Comparison of ENCODE assay signal across 10 mouse cellular contexts in genomic region chr12:77052853-77053252, GRCm38 (mm10).
DNase-seq lines count a peak whose midpoint lies in the region; ATAC-seq and TF ChIP-seq lines count a peak whose summit lies in the region.
"Had no signal": no experiment of that assay in that cellular context is flagged by ENCODE, and none has a peak within 500 bp of the region (broad histone marks: within the 10 kb centered on the region; RNA-seq: fewer than 3 reads in every experiment).

No protein-coding gene starts in this region.

- no peak overlapping the region for H3K4me3 ChIP-seq in G1E (ENCODE audit: low read depth, low read length)
- H3K4me3 ChIP-seq in forebrain, embryonic 13.5 days: no peak overlapping the region
- H3K4me3 ChIP-seq: heart, embryonic 15.5 days; stomach, embryonic 15.5 days had no signal

- H3K9me3 ChIP-seq in G1E (replicated peaks): no peaks in the 10 kb centered on the region
- H3K9me3 ChIP-seq in forebrain, embryonic 13.5 days (replicated peaks): no peaks in the 10 kb centered on the region
- H3K9me3 ChIP-seq: heart, embryonic 15.5 days; stomach, embryonic 15.5 days had no signal

- peak; percentile 59 for ATAC-seq in G1E (ENCODE audit: extremely low read depth, insufficient number of reproducible peaks, low FRiP score, poor library complexity, severe bottlenecking)
- ATAC-seq in forebrain, embryonic 13.5 days: no peak

- peak; percentile 59 to 66 for DNase-seq in B cell, adult 2 months
- peak; percentile 63 for DNase-seq in G1E (ENCODE audit: low spot score)
- DNase-seq in cerebellum, adult 8-10 months: peak; percentile 34
- peak; percentile 39 for DNase-seq in gastrocnemius, postnatal 14 days
- DNase-seq in kidney, postnatal 14 days: peak; percentile 54
- DNase-seq in lung, adult 18-20 months: peak; percentile 75 to 82
- DNase-seq in right cerebral cortex, postnatal 4 days: peak; percentile 24

- peak; percentile 86 for TF ChIP-seq CTCF in G1E (IDR thresholded peaks at IDR 0.05; ENCODE audit: low read depth, low read length)

- no peak overlapping the region for H3K27ac ChIP-seq in forebrain, embryonic 13.5 days
- H3K27ac ChIP-seq: heart, embryonic 15.5 days; stomach, embryonic 15.5 days had no signal

- H3K27me3 ChIP-seq in G1E (ENCODE audit: insufficient read depth, low read length): no peaks in the 10 kb centered on the region; the same call in 1 of the 2 replicates
- H3K27me3 ChIP-seq in forebrain, embryonic 13.5 days: no peaks in the 10 kb centered on the region
- H3K27me3 ChIP-seq: stomach, embryonic 15.5 days had no signal

- peaks cover 8% of the 10 kb centered on the region for H3K36me3 ChIP-seq in G1E (replicated peaks)
- H3K36me3 ChIP-seq in forebrain, embryonic 13.5 days (ENCODE audit: poor library complexity, severe bottlenecking): no peaks in the 10 kb centered on the region
- H3K36me3 ChIP-seq: heart, embryonic 15.5 days; stomach, embryonic 15.5 days had no signal

- 75% methylated on average over 6 of the region's 6 CpGs for WGBS in forebrain, embryonic 13.5 days

- no peak overlapping the region for H3K4me2 ChIP-seq in forebrain, embryonic 13.5 days
- H3K4me2 ChIP-seq: heart, embryonic 15.5 days; stomach, embryonic 15.5 days had no signal

- intact Hi-C loops in gastrocnemius, postnatal 14 days (cut with DNase I; ENCODE audit: low total_unique reads): no loop called here

- H3K4me1 ChIP-seq in G1E (ENCODE audit: insufficient read depth, low read depth, low read length): peaks cover 96% of the 10 kb centered on the region
- no peaks in the 10 kb centered on the region for H3K4me1 ChIP-seq in forebrain, embryonic 13.5 days

- no peak overlapping the region for H3K9ac ChIP-seq in forebrain, embryonic 13.5 days
- H3K9ac ChIP-seq: heart, embryonic 15.5 days; stomach, embryonic 15.5 days had no signal

Comparison
In these comparisons a context has a peak if more than half of its experiments do, and no peak if none do; other contexts are left out.
1. DNase-seq: peak in every context shown above with its lines; median percentile 78 in lung, adult 18-20 months; 63 in G1E; 62 in B cell, adult 2 months; 54 in kidney, postnatal 14 days; 39 in gastrocnemius, postnatal 14 days; 34 in cerebellum, adult 8-10 months; 24 in right cerebral cortex, postnatal 4 days.